Mouse (Mus musculus) skeletal muscle tissue, adult 2 months (tissue): ENCODE data around the gene Pagr1a.

Source experiments
- DNase-seq: peaks from one replicate; pipeline ENCODE4 v3.0.0-alpha.2; 2012; ENCODE audit warnings: low read depth, low spot score

Pagr1a gene

GRCm38 (mm10) chr7:127016971-127017949, at the start of gene Pagr1a:
Gene Pagr1a, minus strand, starts transcription at chr7:127017352.
- peak; percentile 100 for DNase-seq

- DNase-seq = no peak
Measured at GRCm38 (mm10) chr7:127066317-127066716, 49.2 kb upstream of the Pagr1a start.

GRCm38 (mm10) chr7:127065538-127065937, 48.4 kb upstream of the Pagr1a start:
- DNase-seq = no peak

- no peak for DNase-seq
Measured at GRCm38 (mm10) chr7:127055026-127055585, 38.0 kb upstream of the Pagr1a start.

GRCm38 (mm10) chr7:127041851-127042672, 24.9 kb upstream of the Pagr1a start, which contains the start of gene Kif22:
Gene Kif22, minus strand, starts transcription at chr7:127042471.
- peak; percentile 78 for DNase-seq

GRCm38 (mm10) chr7:127031244-127031643, 14.1 kb upstream of the Pagr1a start:
- DNase-seq = no peak

- no peak for DNase-seq
Measured at GRCm38 (mm10) chr7:127030172-127030571, 13.0 kb upstream of the Pagr1a start.

GRCm38 (mm10) chr7:127027885-127028284, 10.7 kb upstream of the Pagr1a start:
- no peak for DNase-seq

- DNase-seq = peak; percentile 100
Measured at GRCm38 (mm10) chr7:127026984-127027726, 10.0 kb upstream of the Pagr1a start, which contains the start of gene Maz. Gene Maz, minus strand, starts transcription at chr7:127027037.

- no peak for DNase-seq
Measured at GRCm38 (mm10) chr7:127026616-127026983, 9.4 kb upstream of the Pagr1a start.

- DNase-seq = no peak
Measured at GRCm38 (mm10) chr7:127026161-127026600, 9.0 kb upstream of the Pagr1a start.

GRCm38 (mm10) chr7:127025556-127026160, 8.5 kb upstream of the Pagr1a start:
- no peak for DNase-seq

- DNase-seq = peak; percentile 78
Measured at GRCm38 (mm10) chr7:127024755-127025555, 7.8 kb upstream of the Pagr1a start.

GRCm38 (mm10) chr7:127023896-127024690, 6.9 kb upstream of the Pagr1a start:
- DNase-seq = no peak

- no peak for DNase-seq
Measured at GRCm38 (mm10) chr7:127023272-127023691, 6.1 kb upstream of the Pagr1a start.

GRCm38 (mm10) chr7:127022528-127023271, 5.5 kb upstream of the Pagr1a start:
- no peak for DNase-seq

- no peak for DNase-seq
Measured at GRCm38 (mm10) chr7:127021563-127022527, 4.7 kb upstream of the Pagr1a start.
